Mouse (Mus musculus) spleen, embryonic (tissue): ENCODE data around the gene Vasp.

Experiments used
- CTCF ChIA-PET: fragments of 350-600 bp; sonication (Branson Sonifier 250); formaldehyde crosslinking; loops from one replicate; lab custom pipeline; 2022; lab: Charles Lee

Gene Vasp

GRCm38 (mm10) chr7:19279052-19279451 lies 7.4 kb upstream of the Vasp start:
- CTCF ChIA-PET = interaction anchor here (0.5 kb wide), 1 partner anchor 32 kb away, joined by 3 read pairs; no protein-coding TSS in a partner anchor

- CTCF ChIA-PET = interaction anchor here (0.6 to 1.1 kb wide), 3 partner anchors 9 to 58 kb away, joined by 3 to 4 read pairs (median 4); no protein-coding TSS in a partner anchor
These were observed 4.6 kb upstream of the Vasp start for GRCm38 (mm10) chr7:19276253-19276652.

GRCm38 (mm10) chr7:19272173-19272764 lies 652 bp upstream of the Vasp start:
- CTCF ChIA-PET = interaction anchor here (0.6 to 1.3 kb wide), 2 partner anchors 33 to 40 kb away, joined by 3 to 16 read pairs; no protein-coding TSS in a partner anchor

GRCm38 (mm10) chr7:19270509-19271237 lies 944 bp downstream of the Vasp start:
- CTCF ChIA-PET = interaction anchor here (0.5 to 1.3 kb wide), 8 partner anchors 22 to 254 kb away, joined by 3 to 7 read pairs (median 3); no protein-coding TSS in a partner anchor

GRCm38 (mm10) chr7:19269721-19270441 lies 1.7 kb downstream of the Vasp start:
- CTCF ChIA-PET = interaction anchor here (0.6 to 1.0 kb wide), 5 partner anchors 21 to 53 kb away, joined by 3 to 7 read pairs (median 3); no protein-coding TSS in a partner anchor

GRCm38 (mm10) chr7:19268993-19269681 lies 2.5 kb downstream of the Vasp start:
- CTCF ChIA-PET = no interaction called here

GRCm38 (mm10) chr7:19267051-19267450 lies 4.6 kb downstream of the Vasp start:
- CTCF ChIA-PET = interaction anchor here (0.6 to 1.6 kb wide), 2 partner anchors 22 to 27 kb away, joined by 5 to 10 read pairs; no protein-coding TSS in a partner anchor

- CTCF ChIA-PET = interaction anchor here (0.6 to 1.2 kb wide), 2 partner anchors 31 to 36 kb away, joined by 4 to 9 read pairs; no protein-coding TSS in a partner anchor
These were observed 5.4 kb downstream of the Vasp start for GRCm38 (mm10) chr7:19265928-19266822.

GRCm38 (mm10) chr7:19265147-19265546 lies 6.5 kb downstream of the Vasp start:
- CTCF ChIA-PET = interaction anchor here (0.5 to 1.2 kb wide), 2 partner anchors 37 to 92 kb away, joined by 3 to 4 read pairs; no protein-coding TSS in a partner anchor

GRCm38 (mm10) chr7:19258336-19258735 lies 13.3 kb downstream of the Vasp start:
- CTCF ChIA-PET = no interaction called here

- CTCF ChIA-PET = no interaction called here
These were observed 14.1 kb downstream of the Vasp start for GRCm38 (mm10) chr7:19257390-19258022.

GRCm38 (mm10) chr7:19256567-19256966 lies 15.1 kb downstream of the Vasp start:
- CTCF ChIA-PET = no interaction called here

- CTCF ChIA-PET = no interaction called here
These were observed 16.2 kb downstream of the Vasp start for GRCm38 (mm10) chr7:19255395-19255794.

- CTCF ChIA-PET = no interaction called here
These were observed 18.2 kb downstream of the Vasp start for GRCm38 (mm10) chr7:19253437-19253836.

GRCm38 (mm10) chr7:19252078-19252477 lies 19.5 kb downstream of the Vasp start:
- CTCF ChIA-PET = interaction anchor here (0.9 kb wide), 1 partner anchor 12 kb away, joined by 3 read pairs; no protein-coding TSS in a partner anchor

- CTCF ChIA-PET = interaction anchor here (0.7 kb wide), 1 partner anchor 31 kb away, joined by 3 read pairs; no protein-coding TSS in a partner anchor
These were observed 24.1 kb downstream of the Vasp start for GRCm38 (mm10) chr7:19247511-19247910.

GRCm38 (mm10) chr7:19246855-19247254 lies 24.8 kb downstream of the Vasp start:
- CTCF ChIA-PET = interaction anchor here (0.5 kb wide), 1 partner anchor 355 kb away, joined by 4 read pairs; no protein-coding TSS in a partner anchor

GRCm38 (mm10) chr7:19245083-19245482 lies 26.5 kb downstream of the Vasp start:
- CTCF ChIA-PET = interaction anchor here (0.6 kb wide), 1 partner anchor 99 kb away, joined by 8 read pairs; no protein-coding TSS in a partner anchor

GRCm38 (mm10) chr7:19243858-19244257 lies 27.8 kb downstream of the Vasp start:
- CTCF ChIA-PET = no interaction called here
